Mouse (Mus musculus): ENCODE measurements around the gene Mrpl39.

GRCm38 (mm10) chr16:84718250-84718649 is 17.3 kb downstream of the Mrpl39 start:
- TF ChIP-seq CTCF (conservative IDR thresholded peaks at IDR 0.05; ENCODE audit: insufficient read depth, insufficient read length, low read depth, low read length) (no peak), POLR2A (IDR thresholded peaks at IDR 0.05; ENCODE audit: low read depth, low read length) (no peak)

Data from kidney, adult 2 months (tissue).